Mouse (Mus musculus) liver, postnatal 0 days (tissue): Measurements from ENCODE around the gene Tbxas1.

Source experiments
- CTCF ChIP-seq: sonication (generic); IDR thresholded peaks from 2 replicates; pipeline ENCODE4 v1.5.1; 2016; ENCODE audit warnings: antibody characterized with exemption, low read depth
- EP300 ChIP-seq: IDR thresholded peaks from 2 replicates; pipeline ENCODE4 v1.6.1; 2016; ENCODE audit warnings: antibody characterized with exemption, low read depth, mild to moderate bottlenecking

DNA sequence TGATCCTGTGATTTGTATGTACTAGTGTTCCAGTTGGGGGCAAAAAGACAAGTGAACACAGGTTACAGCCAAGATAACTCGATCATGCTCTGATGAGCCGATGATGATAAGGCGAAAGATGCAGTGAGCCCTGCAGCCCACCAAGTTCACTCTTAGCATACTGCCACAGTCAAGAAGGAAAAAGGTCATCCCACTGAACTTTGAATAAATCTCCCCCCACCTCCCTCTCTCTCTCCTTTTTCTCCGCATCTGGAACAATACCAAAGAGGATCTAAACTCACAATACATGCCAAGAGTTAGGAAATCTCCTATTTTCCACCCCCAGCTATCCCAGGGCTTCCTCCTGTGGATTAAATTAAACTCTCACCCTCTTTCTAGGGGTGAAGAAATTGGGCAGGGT, 12.2 kb downstream of the Tbxas1 start:
- TF ChIP-seq CTCF (no peak), EP300 (no peak)
